Mouse (Mus musculus): ENCODE results near the gene Nedd9. TPM values are rescaled to one million over a fixed set of nuclear protein-coding genes. Genes with fewer than 3 reads are reported as not detected.
A peak's percentile ranks its signal among the peaks of the same experiment; 100 is the strongest.
"Not testable (repeated sequence)": the region's sequence is repeated elsewhere in the genome, so short reads cannot be mapped to it uniquely, and the experiment has no call there.

Gene Nedd9
- total RNA-seq, 2 experiments from 2014 or later = 19.8 to 24.1 TPM

DNA sequence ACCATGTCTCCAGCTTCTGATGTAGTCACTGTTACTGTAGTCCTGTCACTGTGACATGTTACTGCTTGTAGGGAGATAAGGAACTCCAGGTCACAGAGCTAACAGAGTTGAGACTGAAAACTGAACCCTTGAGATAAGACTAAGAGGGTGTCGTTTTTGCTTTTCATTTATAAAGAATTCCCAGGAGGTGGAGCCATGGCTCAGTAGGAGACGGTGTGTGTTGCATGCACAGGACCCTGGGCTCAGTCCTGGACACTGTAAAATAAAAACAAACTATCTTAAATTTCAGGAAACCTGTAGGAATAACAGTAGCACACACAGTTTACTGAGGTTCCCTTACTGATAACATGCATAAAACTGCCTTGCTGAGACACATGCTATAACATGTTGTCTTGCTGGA, 188.6 kb downstream of the Nedd9 start:
- DNase-seq = no peak

DNA sequence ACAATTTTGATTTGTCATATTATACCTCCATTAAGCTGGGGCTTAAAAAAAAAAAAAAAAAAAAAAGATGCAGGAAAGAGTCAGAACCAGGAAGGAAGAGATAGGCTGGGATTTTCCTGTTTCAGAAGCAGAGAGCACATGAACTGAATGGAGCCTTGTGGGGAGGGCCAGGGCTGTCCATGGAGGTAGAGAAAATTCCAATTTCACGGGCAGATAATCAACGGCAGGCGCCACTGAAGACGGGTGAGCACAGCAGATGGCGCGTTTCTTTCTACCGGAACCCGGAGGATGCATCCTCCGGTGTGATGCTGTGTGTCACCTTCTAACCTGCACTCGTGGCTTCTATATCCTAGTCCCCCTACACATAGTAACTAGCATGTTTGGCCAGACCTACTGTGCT, 190.8 kb downstream of the Nedd9 start:
- DNase-seq = no peak

DNA sequence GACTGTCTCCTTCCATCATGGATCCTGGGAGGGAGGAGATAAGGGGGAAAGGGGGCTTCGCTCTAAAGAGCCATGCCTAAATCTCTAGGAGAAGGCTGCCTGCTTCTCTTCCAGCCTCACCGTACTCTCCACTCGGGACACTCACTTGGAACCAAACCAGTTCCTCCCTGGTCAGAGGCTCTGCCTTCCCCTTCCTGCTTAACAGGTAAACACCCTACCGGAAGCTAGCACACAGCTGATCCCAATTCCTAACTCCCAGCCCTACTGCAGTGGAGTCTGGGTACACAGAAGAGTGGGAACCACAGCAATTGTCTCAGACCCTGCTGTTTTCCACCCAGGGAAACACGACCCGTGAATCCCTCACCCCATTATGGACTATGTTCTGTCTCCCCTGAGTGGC, 191.3 kb downstream of the Nedd9 start:
- peak; percentile 42 to 70 for DNase-seq

DNA sequence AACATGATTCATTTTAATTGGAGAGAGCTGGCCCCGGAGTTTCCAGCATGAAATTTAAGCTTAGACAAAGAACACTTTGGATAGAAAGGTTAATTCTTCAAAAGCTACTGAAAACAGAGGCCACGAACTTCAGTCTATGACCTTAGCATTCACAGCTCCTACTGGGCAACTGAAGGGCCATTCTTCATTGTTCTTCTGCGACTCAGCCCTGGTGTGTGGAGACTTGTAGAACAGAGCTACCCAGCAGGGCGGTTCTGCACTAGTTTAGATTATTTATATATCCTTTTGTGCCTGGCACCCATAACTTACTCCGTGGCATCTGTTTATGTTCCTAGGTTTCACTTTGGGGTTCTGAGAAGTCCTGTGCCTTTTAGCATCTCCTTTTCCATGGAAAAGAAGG, 193.6 kb downstream of the Nedd9 start:
- DNase-seq = no peak

DNA sequence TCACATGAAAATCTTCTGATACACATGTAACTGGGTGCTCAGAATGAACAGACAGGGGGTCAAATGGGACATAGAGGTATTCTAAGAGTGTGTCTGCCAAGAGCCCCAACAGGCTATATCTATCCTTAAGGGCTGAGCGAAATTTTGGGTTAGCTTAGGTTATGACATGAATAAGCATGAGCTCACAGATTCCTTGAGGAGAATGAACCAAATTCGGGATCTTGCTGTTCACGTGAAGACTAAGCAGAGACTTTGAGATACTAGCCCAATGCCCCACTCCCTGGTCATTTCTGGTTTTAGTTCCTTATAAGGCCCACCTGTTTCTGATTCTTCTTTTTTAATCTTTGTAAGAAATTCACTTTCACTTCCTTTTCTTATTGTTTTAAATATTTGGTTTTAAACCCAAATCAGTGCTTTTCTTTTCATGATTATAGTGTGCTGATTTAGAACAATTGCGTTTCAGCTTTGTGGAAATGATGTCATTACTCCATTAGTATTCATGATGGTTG, 195.6 kb downstream of the Nedd9 start:
- no peak for DNase-seq

DNA sequence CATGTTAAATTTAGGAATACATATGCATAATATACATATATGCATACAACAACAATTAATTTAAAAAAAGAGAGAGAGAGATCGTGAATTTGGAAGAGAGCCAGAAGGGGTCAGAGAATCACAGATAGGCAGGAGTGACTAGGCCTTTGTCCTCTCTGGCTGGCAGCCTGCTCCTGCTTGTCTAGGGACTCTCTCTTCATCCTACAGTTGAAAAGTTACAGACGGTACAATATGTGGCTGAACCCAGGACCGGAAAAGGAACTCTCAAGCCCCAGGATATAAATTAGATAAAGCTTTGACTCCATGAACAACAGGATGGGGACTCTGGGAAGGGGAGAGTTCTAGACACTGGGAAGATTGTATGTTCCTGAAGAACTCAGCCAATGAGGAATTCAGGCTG, 200.9 kb downstream of the Nedd9 start:
- no peak for DNase-seq

DNA sequence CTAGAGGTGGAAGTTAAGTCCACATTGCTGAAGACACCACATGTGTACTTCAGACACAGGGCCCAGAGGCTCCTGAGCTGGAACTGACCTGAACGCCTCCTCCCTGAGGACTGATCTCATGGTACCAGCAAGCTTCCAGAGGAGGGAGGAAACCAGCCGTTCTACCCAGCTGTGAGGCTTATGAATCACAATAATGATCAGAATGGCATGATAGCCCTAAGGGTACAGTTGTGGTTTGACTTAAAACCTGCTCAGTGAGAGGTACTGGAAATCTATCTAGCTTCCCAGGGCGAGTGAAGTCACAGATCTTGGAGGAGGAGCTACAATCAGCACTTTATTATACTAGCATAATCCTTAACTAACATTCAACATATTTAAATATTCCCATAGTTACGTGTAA, 201.7 kb downstream of the Nedd9 start:
- DNase-seq = no peak

DNA sequence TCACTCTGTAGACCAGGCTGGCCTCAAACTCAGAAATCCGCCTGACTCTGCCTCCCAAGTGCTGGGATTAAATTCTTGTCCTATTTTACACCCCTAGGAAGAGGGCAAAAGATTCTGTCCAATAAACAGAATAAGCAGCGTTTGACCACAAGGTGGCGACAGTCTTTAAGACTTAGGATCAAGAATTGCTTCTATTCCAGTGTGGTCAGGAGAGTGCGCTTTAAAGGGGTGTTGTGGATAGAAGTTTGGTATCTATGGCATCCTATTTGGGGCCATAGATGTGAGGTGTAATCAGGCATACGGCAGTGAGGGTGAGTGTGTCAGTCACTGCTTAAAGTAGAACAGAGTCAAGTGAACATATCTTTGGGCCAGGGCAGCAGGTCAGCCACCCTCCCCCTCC, 203.9 kb downstream of the Nedd9 start:
- peak; percentile 69 to 88 for DNase-seq

DNA sequence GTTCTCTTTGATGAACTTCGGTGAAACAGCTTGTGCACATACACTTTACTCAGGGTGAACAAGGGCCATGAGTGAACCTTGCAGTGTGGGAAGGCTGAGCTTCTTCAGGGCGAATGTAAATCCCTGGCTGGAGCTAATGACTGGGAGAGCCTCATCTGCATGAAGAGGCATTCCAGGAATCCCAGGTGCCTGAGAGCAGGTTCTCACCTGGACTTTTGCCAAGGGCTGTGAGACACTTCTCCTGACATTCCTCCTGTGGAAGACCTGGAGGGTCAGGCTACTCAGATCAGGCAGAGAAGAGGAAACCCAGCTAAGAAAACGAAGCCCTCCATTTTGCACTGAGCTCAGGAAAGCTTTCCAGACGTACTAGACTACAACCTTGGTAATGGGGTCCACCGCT, 206.5 kb downstream of the Nedd9 start:
- DNase-seq = no peak

DNA sequence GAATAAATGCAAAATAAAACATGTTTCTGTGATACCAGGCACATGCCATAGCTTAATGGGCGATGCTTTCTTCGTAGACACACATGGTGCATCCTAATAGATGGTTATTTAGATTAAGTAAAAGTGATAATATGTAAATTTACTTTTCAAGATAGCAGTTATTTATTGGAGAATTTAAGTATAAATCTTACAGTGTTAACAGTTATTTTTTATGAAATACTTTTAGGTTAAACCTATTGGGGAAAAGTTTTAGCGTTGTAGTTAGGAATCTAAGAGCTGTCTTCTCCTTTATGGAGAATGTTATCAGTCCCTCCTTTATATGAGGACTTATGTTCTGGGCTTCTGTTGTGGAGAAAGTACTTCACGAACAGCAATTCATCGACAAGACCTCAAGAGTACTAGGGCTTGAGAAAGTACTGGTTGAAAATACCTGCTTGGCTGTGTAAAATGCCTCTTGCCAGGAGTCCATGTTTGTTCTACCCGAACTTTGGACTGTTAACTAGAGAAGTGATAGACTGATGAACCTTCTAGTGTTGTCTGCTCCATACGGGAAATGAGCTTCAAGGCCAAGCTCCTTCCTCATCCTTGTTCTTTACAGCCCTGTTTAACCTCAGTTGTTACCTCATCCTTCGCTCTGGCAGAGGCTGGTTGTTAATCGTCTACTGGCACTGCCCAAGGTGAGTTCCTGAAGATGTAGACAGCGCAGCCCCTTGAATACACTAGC, 213.1 kb downstream of the Nedd9 start, which contains the start of gene Gm17364:
Gene Gm17364, minus strand, starts transcription at position 51 of the 724 bp plus-strand sequence.
- no peak for DNase-seq

DNA sequence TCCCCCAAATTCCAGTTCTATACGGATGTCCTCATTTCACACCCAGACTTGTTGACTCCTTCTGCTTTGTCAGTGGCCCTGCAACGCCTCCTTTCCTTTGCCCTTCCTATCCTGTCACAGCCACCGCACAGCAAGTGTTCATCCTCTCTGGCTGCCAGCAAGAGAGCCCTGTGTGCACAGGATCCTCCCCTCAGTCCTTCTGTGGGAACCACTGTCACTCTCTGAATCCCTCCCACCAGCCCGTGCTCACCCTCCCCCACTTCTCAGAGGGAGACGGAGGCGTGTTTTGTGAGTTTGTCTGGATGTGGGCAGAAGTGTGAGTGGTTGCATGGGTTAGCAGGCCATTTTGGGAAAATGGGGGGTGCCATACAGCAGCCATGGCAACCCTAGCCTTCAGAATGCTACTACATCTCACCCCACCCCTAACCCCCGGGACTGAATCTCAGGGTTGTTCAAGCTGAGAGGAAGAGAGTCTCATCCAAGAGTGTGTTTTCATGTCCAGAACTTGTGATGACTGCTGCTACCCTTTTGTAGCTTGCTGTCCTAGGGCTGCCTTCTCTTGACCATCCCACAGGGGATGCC, 219.2 kb downstream of the Nedd9 start:
- no peak for DNase-seq

DNA sequence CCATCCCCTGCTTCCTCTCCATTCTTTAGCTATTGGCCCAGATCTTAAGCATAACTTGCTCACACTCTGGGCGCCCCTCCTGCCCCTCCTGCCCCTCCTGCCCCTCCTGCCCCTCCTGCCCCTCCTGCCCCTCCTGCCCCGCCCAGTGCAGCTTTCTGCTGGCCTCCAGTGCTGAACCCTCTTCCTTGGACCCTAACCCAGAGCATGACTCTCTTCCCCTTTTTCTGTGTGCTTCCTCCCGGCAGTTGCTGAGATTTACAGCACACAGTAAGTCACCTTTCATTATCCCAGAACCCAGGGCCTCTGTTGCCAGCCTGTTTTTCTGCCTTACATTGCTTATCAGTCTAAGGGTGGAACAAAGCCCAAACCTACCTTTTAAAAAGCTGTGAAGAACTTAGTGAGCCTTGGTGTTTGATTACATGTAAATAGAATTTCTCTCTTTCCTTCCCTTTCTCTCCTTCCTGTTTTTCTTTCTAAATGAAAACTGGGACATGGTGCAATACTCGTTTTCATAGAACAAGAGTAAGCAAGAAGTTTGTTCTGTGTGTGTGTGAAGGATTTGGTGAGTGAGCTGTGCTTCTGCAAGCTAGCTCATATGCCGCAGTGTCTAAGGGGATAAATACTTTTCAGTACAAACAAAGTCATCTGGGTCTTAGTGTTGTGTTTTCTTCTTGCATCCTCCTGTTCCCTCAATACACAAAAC, 223.7 kb downstream of the Nedd9 start:
- no peak for DNase-seq

DNA sequence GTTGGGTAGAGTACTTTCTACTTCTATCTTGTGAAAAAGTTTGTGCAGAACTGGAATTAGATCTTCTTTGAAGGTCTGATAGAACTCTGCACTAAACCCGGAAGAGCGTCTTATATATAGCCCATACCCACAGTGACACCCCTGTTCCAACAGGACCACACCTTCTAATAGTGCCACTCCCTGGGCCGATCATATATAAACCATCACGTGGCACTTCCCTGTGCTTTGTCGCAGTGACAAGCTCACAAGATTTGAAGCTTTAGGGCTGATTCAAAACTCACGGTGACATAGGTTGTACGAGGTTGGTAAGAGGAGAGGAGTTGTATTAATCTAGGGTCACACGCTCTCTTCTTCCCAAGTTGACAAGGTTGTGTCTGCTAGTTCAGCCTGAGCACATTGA, 225.5 kb downstream of the Nedd9 start:
- DNase-seq = not testable (repeated sequence)

Other genes with a start within 250 kb of the Nedd9 start
- 10 to 100 TPM; 24.7 to 27.5 TPM for gene Smim13, start 237.5 kb downstream of the Nedd9 start, total RNA-seq (2021)
- not detected for gene Gm17364, start 213.4 kb downstream of the Nedd9 start, total RNA-seq (2021)
- 10 to 100 TPM; 23.1 to 24.9 TPM for gene Tmem170b, start 118.5 kb upstream of the Nedd9 start, total RNA-seq (2021)